Mouse (Mus musculus): Measurements from ENCODE around the gene Ripk1.
"Not testable (repeated sequence)": the region's sequence is repeated elsewhere in the genome, so short reads cannot be mapped to it uniquely, and the experiment has no call there.

The Ripk1 gene

GRCm38 (mm10) chr13:34038056-34038432 lies 35.9 kb downstream of the Ripk1 start:
- no peak for DNase-seq

- no peak for DNase-seq
Observed at GRCm38 (mm10) chr13:34038901-34039341, 36.8 kb downstream of the Ripk1 start.

GRCm38 (mm10) chr13:34040091-34040490 lies 37.9 kb downstream of the Ripk1 start:
- DNase-seq = no peak

- no peak for DNase-seq
Observed at GRCm38 (mm10) chr13:34043716-34044393, 41.7 kb downstream of the Ripk1 start.

DNA sequence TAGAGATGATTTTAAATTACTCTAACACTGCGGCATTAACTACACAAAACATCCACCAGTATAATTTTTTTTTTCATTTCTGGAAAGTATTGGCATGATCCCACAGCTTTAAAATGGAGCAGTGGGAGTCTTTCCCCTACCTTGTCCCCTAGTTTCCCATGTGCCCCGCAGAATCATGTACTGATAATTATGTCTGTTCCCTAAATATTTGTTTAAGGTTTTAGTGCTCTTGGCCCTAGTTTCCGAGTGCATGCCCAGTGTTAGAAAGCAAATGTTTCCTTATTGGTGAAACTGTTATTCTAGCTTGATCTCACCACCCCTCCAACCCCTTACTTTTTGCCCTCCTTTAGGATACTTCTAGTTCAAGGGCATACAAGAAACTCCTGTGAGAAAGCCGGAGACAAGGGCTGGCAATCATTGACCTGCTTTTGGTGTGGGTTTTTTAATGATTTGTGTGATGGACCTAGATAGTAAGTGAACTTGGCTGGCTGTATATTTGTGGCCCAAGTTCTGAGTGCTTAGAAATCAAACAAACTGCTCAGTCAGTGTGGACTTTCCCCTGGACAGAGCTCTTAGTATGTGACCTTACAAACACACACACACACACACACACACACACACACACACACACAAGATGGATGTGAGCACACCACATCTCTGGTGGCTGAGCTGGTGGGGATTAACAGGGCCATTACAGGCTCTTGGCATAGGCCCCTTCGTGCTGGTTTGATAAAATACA lies 43.5 kb downstream of the Ripk1 start:
- no peak for DNase-seq

GRCm38 (mm10) chr13:34046421-34047012 lies 44.4 kb downstream of the Ripk1 start:
- DNase-seq = peak; percentile 55 to 61

- DNase-seq = no peak
Observed at GRCm38 (mm10) chr13:34047526-34047925, 45.4 kb downstream of the Ripk1 start.

GRCm38 (mm10) chr13:34050479-34050878 lies 48.3 kb downstream of the Ripk1 start:
- no peak for DNase-seq

DNA sequence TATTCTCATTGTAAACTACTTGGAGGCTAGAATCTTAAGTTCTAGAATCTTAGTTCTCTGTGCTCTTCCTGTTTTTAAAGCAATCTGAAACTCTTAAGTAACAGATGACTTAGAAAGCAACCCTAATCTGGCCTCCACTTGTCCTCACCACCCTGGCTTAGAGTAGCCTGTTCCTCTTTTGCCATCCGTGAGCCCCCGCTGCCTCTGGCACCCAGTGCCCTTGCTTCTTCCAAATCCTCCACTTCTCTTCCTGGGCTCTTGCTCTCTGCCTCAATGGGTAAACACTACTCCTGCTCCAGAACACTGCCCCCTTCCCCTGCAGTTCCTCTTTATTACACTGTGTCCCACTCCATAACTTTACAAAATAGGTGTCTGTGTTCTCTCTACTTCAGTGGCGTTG lies 49.5 kb downstream of the Ripk1 start:
- no peak for DNase-seq

- DNase-seq = no peak
Observed at GRCm38 (mm10) chr13:34053673-34054282, 51.6 kb downstream of the Ripk1 start.

DNA sequence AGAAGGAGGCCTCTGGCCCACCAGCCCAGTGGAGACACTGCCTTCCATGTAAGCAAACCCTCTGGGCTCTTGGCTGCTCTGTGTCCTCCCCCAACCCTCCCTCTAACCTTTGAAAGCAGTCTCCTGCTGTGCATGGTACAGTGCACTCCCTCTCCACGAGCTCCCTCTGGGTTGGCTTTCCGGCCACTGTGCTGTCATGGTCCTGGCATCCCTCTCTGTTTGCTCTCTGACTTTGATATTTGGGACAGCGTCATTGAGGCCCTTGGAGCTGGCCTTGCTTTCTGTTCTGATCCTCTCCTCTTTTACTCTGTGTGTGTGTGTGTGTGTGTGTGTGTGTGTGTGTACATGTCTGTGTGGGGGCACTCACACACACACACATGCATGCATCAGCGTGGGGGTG lies 52.2 kb downstream of the Ripk1 start:
- no peak for DNase-seq

- DNase-seq = no peak
Observed at GRCm38 (mm10) chr13:34054983-34055382, 52.8 kb downstream of the Ripk1 start.

- no peak for DNase-seq
Observed at GRCm38 (mm10) chr13:34057252-34057651, 55.1 kb downstream of the Ripk1 start.

DNA sequence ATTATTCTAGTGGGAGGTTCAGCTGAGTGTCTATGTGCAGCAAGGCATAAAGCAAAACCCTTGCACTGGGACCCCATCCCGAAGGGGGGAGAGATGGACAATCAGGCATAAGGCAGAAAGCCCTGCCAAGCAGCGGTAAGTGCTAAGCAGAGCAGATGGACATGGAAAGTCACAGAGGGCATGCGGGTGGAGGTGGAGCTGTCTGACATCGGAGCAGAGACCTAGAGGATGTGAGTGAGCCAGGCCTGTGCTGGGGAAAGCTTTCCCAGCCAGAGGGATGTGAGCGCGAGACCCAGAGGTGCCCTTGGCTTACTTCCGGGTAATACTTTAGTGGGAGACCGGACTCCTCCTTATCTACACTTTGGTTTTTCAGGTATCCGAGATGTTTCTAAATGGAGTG lies 57.9 kb downstream of the Ripk1 start:
- no peak for DNase-seq

DNA sequence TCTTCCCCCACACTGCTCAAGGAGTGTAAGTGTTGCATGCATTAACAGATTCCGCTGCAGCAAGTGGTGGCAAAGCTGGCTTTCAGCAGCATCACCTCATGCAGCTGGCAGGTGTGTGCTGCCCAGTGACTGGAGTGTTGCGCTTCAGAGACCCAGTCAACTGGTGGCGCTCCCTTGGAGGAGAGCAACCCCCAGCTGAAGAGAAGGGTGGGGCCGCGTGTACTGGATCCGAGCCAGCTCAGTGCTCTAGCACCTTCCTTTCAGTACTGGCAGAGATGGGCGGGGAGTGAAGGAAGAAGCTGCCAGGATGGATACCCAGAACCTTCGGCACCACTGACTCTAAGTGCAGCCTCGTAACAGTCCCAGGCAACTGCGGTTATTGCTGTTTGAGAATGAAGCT lies 60.3 kb downstream of the Ripk1 start:
- DNase-seq = no peak

DNA sequence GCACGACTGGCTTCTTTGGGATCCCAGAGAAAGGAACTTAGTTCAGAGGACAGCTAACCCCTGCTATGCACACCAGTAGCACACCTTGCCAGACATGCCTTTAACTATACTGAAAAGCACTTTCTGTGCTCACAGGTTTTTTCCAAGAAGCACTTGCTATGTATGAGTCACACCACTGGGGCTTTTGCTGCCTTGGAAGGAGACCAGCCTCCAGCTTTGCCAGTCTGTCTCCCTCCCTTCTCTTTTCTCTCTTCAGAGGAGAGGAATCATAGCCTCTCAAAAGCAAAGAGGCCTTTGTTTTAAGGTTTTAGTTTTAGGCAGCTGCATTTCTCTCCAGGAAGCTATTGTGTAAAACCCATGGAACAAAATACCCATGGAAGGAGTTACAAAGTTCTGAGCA lies 64.2 kb downstream of the Ripk1 start:
- DNase-seq = no peak

GRCm38 (mm10) chr13:34070296-34070695 lies 68.1 kb downstream of the Ripk1 start:
- DNase-seq = no peak

- no peak for DNase-seq
Observed at GRCm38 (mm10) chr13:34071836-34072235, 69.7 kb downstream of the Ripk1 start.

DNA sequence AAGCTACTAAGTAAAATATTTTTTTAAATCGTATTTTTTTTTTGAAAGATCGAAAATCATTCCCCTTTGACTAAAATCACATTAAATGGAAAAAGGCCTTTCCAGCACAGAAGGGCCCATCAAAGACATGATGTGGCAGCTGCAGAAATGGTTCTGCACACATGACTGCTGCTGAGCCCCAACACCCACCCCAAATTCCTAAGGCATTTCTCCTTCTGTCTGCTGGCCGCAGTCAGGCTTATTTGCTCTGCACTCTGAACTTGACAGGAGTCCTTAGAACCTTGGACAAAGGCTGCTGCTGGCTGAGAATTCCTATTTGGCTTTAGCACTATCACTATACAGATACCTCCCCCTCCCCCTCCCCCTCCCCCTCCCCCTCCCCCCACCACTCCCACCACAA lies 70.7 kb downstream of the Ripk1 start:
- DNase-seq = no peak

DNA sequence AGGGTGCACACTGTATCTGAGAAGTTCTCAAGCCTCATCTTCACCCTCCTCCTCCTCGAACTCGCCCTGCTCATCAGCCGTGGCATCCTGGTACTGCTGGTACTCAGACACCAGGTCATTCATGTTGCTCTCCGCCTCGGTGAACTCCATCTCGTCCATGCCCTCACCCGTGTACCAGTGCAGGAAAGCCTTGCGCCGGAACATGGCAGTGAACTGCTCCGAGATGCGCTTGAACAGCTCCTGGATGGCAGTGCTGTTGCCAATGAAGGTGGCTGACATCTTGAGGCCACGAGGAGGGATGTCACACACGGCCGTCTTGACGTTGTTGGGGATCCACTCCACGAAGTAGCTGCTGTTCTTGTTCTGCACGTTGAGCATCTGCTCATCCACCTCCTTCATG lies 72.3 kb downstream of the Ripk1 start:
- DNase-seq = not testable (repeated sequence)

GRCm38 (mm10) chr13:34075893-34076292 lies 73.7 kb downstream of the Ripk1 start:
- not testable (repeated sequence) for DNase-seq

GRCm38 (mm10) chr13:34076561-34077491 lies 74.7 kb downstream of the Ripk1 start:
- DNase-seq = peak in 1 of 2 experiments; percentile 22
